Mouse (Mus musculus): ENCODE results near the gene Gm10073.
"Not testable (repeated sequence)": the region's sequence is repeated elsewhere in the genome, so short reads cannot be mapped to it uniquely, and the experiment has no call there.

The Gm10073 gene

DNA sequence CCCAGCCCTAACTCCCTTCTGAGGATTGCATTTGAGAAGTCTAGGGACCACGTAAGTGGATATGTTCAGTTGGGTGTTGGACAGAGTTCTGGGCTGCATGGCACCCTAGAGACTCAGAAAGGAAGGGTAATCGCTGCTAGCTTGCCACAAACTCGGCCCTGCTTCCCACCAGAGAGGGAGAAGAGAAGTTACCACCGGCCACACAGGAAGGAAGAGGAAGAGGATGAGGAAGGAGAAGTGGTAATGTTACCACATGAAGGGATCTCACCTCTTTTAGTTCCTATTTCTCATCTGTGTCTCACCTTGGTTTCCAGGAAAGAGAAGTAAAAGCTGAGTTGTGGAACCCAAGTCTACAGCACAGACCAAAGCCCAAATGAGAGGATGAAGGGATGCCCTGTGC lies 1.0 kb upstream of the Gm10073 start:
- TF ChIP-seq POU5F1 (IDR thresholded peaks at IDR 0.05; ENCODE audit: borderline replicate concordance, low read length) = no peak
- no peak for TF ChIP-seq CTCF (conservative IDR thresholded peaks at IDR 0.05; ENCODE audit: low read length)
- TF ChIP-seq NANOG (IDR thresholded peaks at IDR 0.05; ENCODE audit: borderline replicate concordance, low read length) = no peak
- peaks cover 11% of the 10 kb centered on the region for H3K4me1 ChIP-seq (replicated peaks; ENCODE audit: low read depth, low read length)
- no peaks in the 10 kb centered on the region for H3K9me3 ChIP-seq (ENCODE audit: low read length)
- peaks cover 10% of the 10 kb centered on the region for H3K27me3 ChIP-seq (ENCODE audit: insufficient read depth, low read length)
- H3K4me3 ChIP-seq (replicated peaks; ENCODE audit: low read length) = no peak overlapping the region
- H3K36me3 ChIP-seq (ENCODE audit: insufficient read depth, low read length) = no peaks in the 10 kb centered on the region

DNA sequence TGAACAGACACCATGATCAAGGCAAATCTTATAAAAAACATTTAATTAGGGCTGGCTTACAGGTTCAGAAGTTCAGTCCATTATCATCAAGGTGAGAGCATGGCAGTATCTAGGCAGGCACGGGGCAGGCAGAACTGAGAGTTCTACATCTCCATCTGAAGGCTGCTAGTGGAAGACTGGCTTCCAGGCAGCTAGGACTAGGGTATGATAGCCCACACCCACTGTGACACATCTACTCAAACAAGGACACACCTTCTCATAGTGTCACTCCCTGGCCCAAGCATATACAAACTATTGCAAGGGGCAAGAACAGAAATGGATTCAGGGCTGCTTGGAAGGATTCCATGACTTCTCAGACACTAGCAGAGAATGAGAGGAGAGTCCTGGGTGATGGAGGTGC lies 1.1 kb downstream of the Gm10073 start:
- not testable (repeated sequence) for H3K27me3 ChIP-seq (ENCODE audit: insufficient read depth, low read length)

DNA sequence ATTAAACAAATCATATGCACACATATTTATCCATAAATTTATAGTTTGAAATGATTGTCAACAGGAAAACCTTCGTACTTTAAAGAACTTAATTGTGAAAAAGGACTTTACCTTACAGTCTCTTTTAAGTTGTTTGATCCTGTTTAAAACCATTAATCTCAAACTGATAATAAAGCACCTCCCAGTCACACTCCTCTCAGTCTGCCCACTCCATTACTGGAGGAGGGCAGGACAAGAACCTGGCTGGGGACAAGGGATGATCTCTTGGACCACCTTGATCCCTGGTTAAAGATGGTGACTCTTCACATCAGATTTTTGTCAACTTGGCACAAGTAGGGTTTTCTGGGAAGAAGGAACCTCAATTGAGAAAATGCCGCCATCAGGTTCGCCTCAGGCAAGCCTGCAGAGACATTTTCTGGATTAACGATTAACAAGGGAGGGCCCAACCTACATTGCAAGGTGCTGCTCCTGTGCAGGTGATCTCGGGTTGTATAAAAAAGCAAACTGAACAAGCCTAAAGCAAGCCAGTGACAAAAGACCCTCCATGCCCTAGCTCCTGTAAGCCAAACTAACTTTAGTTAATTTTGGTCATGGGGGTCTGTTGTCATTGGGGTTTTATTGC lies 1.6 kb downstream of the Gm10073 start:
- Histone ChIP-seq H3K4me1 (replicated peaks; ENCODE audit: low read depth, low read length) (no peaks in the 10 kb centered on the region), H3K36me3 (ENCODE audit: insufficient read depth, low read length) (no peaks in the 10 kb centered on the region), H3K27me3 (ENCODE audit: insufficient read depth, low read length) (peaks cover 9% of the 10 kb centered on the region), H3K9me3 (ENCODE audit: low read length) (no peaks in the 10 kb centered on the region), H3K4me3 (replicated peaks; ENCODE audit: low read length) (no peak overlapping the region)
- TF ChIP-seq CTCF (conservative IDR thresholded peaks at IDR 0.05; ENCODE audit: low read length) (no peak), NANOG (IDR thresholded peaks at IDR 0.05; ENCODE audit: borderline replicate concordance, low read length) (no peak), POU5F1 (IDR thresholded peaks at IDR 0.05; ENCODE audit: borderline replicate concordance, low read length) (no peak)

More for the DNA sequence above, 1.1 kb downstream of the Gm10073 start:
- not testable (repeated sequence) for H3K4me1 ChIP-seq (replicated peaks; ENCODE audit: low read depth, low read length); H3K9me3 ChIP-seq (ENCODE audit: low read length); H3K4me3 ChIP-seq (replicated peaks; ENCODE audit: low read length); H3K36me3 ChIP-seq (ENCODE audit: insufficient read depth, low read length)

DNA sequence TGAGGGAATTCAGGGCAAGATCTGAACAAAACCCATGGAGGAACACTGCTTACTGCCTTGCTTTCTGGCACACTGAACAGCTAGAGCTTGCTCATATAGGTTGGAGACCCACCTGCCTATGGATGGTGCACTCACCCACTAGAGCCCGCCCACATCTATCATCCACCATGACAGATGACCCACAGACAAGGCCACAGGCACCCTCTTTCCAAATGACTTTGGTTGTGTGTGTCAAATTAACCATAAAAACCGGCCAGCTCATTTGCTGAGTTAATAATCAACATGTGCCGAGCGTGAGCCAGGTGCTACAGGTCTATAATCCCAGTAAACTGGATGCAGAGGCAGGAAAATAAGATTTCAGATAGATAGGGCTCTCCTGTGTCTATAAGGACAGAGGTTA lies 2.9 kb downstream of the Gm10073 start:
- TF ChIP-seq POU5F1 (IDR thresholded peaks at IDR 0.05; ENCODE audit: borderline replicate concordance, low read length) (no peak), NANOG (IDR thresholded peaks at IDR 0.05; ENCODE audit: borderline replicate concordance, low read length) (no peak), CTCF (conservative IDR thresholded peaks at IDR 0.05; ENCODE audit: low read length) (no peak)
- Histone ChIP-seq H3K36me3 (ENCODE audit: insufficient read depth, low read length) (no peaks in the 10 kb centered on the region), H3K4me3 (replicated peaks; ENCODE audit: low read length) (no peak overlapping the region), H3K4me1 (replicated peaks; ENCODE audit: low read depth, low read length) (no peaks in the 10 kb centered on the region), H3K27me3 (ENCODE audit: insufficient read depth, low read length) (peaks cover 7% of the 10 kb centered on the region; the same call in 1 of the 2 replicates), H3K9me3 (ENCODE audit: low read length) (no peaks in the 10 kb centered on the region)

DNA sequence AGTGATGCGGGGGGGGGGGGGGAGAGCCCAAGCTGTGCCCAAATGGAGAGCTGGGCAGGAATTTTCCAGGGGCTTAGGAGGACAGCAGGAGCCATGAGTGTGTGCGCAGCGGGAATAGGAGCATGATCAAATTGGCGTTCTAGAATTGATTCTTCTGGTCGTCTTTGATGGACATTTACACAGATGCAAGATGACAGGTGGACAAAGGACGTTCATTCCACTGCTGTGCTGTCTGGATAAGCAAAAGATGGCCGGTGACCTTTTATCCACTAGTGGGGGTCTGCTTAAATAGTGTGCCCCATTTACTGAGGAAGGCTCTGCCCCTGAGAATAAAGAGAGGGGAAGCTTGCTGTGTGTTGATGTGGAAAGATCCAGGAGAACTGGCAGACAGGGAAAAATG lies 4.3 kb downstream of the Gm10073 start:
- TF ChIP-seq CTCF (conservative IDR thresholded peaks at IDR 0.05; ENCODE audit: low read length) = no peak
- no peak for TF ChIP-seq POU5F1 (IDR thresholded peaks at IDR 0.05; ENCODE audit: borderline replicate concordance, low read length)
- TF ChIP-seq NANOG (IDR thresholded peaks at IDR 0.05; ENCODE audit: borderline replicate concordance, low read length) = no peak

DNA sequence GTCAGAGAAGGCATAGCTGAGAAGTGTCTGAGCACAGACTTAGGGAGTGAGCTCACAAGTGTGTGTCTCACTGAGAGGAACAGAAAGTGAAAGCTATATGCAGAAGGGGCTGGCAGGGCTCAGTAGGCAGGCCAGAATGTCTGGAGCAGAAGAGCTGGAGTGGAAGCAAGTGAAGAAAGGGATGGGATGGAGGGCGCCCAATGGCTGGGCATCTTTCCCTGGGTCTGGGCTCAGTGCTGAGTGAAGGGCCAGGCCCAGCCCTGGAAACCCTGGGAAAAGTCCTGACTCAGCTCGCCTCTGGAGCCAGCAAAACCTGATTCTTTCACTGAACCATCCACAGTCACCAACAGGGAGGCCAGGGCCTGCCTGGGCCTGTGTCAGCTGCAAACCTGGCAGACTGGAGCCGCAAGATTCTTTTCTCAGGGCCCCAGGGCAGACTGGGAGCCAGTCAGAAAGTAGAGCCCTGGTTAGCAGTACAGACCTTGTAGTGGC lies 9.5 kb downstream of the Gm10073 start:
- H3K27me3 ChIP-seq (ENCODE audit: insufficient read depth, low read length) = no peaks in the 10 kb centered on the region
- TF ChIP-seq CTCF (conservative IDR thresholded peaks at IDR 0.05; ENCODE audit: low read length) = no peak
- H3K4me1 ChIP-seq (replicated peaks; ENCODE audit: low read depth, low read length) = peaks cover 46% of the 10 kb centered on the region
- no peaks in the 10 kb centered on the region for H3K9me3 ChIP-seq (ENCODE audit: low read length)
- H3K36me3 ChIP-seq (ENCODE audit: insufficient read depth, low read length) = no peaks in the 10 kb centered on the region
- no peak overlapping the region for H3K4me3 ChIP-seq (replicated peaks; ENCODE audit: low read length)

More for the DNA sequence above, 4.3 kb downstream of the Gm10073 start:
- H3K36me3 ChIP-seq (ENCODE audit: insufficient read depth, low read length) = no peaks in the 10 kb centered on the region
- no peak overlapping the region for H3K4me3 ChIP-seq (replicated peaks; ENCODE audit: low read length)
- H3K4me1 ChIP-seq (replicated peaks; ENCODE audit: low read depth, low read length) = peaks cover 8% of the 10 kb centered on the region
- H3K27me3 ChIP-seq (ENCODE audit: insufficient read depth, low read length) = peaks cover 4% of the 10 kb centered on the region; the same call in 1 of the 2 replicates
- no peaks in the 10 kb centered on the region for H3K9me3 ChIP-seq (ENCODE audit: low read length)

DNA sequence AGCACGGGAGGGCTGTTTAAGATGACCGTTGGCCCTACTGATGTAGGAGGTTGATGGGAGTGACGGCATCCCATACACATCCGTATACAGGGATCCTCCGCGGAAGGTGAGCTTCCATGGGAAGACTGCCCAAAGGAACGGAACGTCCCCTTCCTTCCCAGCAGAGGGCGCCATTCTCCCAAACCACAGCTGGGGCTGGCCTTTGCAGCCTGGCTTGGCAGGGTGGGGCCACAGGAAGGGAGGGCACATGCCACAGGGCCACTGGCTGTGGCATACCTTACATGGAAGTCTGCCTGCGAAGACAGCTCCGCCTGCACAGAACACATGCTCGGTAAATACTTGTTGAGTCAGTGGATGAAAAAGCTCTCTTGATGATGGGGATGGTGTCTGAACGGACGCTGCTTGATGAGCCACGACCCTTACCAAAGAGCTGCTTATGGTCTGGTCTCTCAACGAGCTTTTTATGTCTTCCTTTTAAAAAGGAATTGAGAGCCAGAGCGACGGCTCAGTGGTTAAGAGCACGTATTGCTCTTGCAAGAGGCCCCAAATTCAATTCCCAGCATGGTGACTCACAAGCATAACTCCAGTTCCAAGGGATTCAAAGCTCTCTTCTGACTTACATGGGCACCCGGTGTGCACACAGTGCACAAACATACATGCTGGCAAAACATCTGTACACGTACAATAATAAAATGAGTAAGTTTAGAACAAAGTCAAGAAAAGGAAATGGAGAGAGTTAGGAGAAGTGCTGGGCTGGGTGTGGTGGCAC lies 12.0 kb downstream of the Gm10073 start:
- H3K27me3 ChIP-seq (ENCODE audit: insufficient read depth, low read length) = no peaks in the 10 kb centered on the region

DNA sequence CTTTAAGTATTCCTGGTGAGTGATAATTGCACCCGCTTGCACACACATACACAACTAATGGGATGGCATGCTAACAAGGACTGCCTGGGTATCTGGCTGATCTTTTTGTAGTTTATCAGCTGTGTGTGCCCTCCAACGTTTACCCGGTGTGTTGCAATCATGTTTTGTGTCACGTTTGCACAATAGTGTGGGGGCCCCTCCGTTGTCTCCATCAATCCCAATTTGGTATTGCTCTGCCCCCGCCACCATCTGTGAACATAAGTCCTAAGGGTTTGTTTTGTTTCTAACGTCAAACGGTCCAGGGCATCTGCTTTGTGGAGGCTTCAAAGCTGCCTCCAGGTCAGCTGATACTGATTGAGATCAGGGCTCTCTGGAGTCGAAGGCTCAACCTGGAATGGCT lies 13.4 kb downstream of the Gm10073 start:
- Histone ChIP-seq H3K4me1 (replicated peaks; ENCODE audit: low read depth, low read length) (peaks cover 72% of the 10 kb centered on the region), H3K27me3 (ENCODE audit: insufficient read depth, low read length) (no peaks in the 10 kb centered on the region), H3K4me3 (replicated peaks; ENCODE audit: low read length) (no peak overlapping the region), H3K36me3 (ENCODE audit: insufficient read depth, low read length) (peaks cover 16% of the 10 kb centered on the region), H3K9me3 (ENCODE audit: low read length) (peaks cover 10% of the 10 kb centered on the region)
- TF ChIP-seq POU5F1 (IDR thresholded peaks at IDR 0.05; ENCODE audit: borderline replicate concordance, low read length) = no peak

More for the DNA sequence above, 12.0 kb downstream of the Gm10073 start:
- peaks cover 9% of the 10 kb centered on the region; the same call in 1 of the 2 replicates for H3K36me3 ChIP-seq (ENCODE audit: insufficient read depth, low read length)
- TF ChIP-seq CTCF (conservative IDR thresholded peaks at IDR 0.05; ENCODE audit: low read length) (peak; percentile 79), POU5F1 (IDR thresholded peaks at IDR 0.05; ENCODE audit: borderline replicate concordance, low read length) (no peak)
- H3K9me3 ChIP-seq (ENCODE audit: low read length) = no peaks in the 10 kb centered on the region
- H3K4me1 ChIP-seq (replicated peaks; ENCODE audit: low read depth, low read length) = peaks cover 59% of the 10 kb centered on the region
- H3K4me3 ChIP-seq (replicated peaks; ENCODE audit: low read length) = 0 out of 2 replicates have a peak overlapping the region, but pooled peaks have one; percentile 4
